Mouse (Mus musculus) liver, embryonic 11.5 days (tissue): ENCODE measurements at regions not wholly inside any gene's neighbourhood (a gene's known extent, or its start where the extent isn't known, plus 50 kb on each side); places are given as distances from the start of the nearest gene placed in this dataset.

Source experiments
- ATAC-seq: fragments of 200-750 bp; cut with Nextera tagmentation; replicated peaks from 2 replicates; pipeline ENCODE4 v1.8.0; 2017; ENCODE audit warnings: moderate number of reproducible peaks, mild to moderate bottlenecking, moderate TSS enrichment, moderate library complexity; ENCODE audit not compliant: low FRiP score
- DNase-seq: peaks from one replicate; pipeline ENCODE4 v3.0.0-alpha.2; 2017; ENCODE audit warnings: low spot score
- H3K27ac ChIP-seq: fragments of 300-500 bp; sonication (generic); 2 replicates; pipeline ENCODE4 v1.5.1; 2014; ENCODE audit warnings: mild to moderate bottlenecking, low read depth, low read length, control low read depth
- H3K27me3 ChIP-seq: fragments of 300-500 bp; sonication (generic); replicated peaks from 2 replicates; pipeline ENCODE4 v1.6.1; 2014; ENCODE audit warnings: low read length, mixed read lengths; ENCODE audit not compliant: control insufficient read depth, insufficient read depth
- H3K36me3 ChIP-seq: fragments of 300-500 bp; sonication (generic); 2 replicates; pipeline ENCODE4 v1.6.1; 2014; ENCODE audit warnings: mild to moderate bottlenecking, low read length, moderate library complexity, mixed read lengths; ENCODE audit not compliant: control insufficient read depth, insufficient read depth
- H3K4me1 ChIP-seq: fragments of 300-500 bp; sonication (generic); replicated peaks from 2 replicates; pipeline ENCODE4 v1.6.1; 2014; ENCODE audit warnings: low read length, mixed read lengths; ENCODE audit not compliant: control insufficient read depth, insufficient read depth
- H3K4me2 ChIP-seq: fragments of 300-500 bp; sonication (generic); 2 replicates; pipeline ENCODE4 v1.6.1; 2014; ENCODE audit warnings: mild to moderate bottlenecking, control low read depth, moderate library complexity
- H3K4me3 ChIP-seq: fragments of 300-500 bp; sonication (generic); 2 replicates; pipeline ENCODE4 v1.5.1; 2014; ENCODE audit warnings: low read depth, low read length, control low read depth
- H3K9ac ChIP-seq: fragments of 300-500 bp; sonication (generic); 2 replicates; pipeline ENCODE4 v1.6.1; 2014; ENCODE audit warnings: low read depth, low read length, control low read depth
- H3K9me3 ChIP-seq: fragments of 300-500 bp; sonication (generic); 2 replicates; pipeline ENCODE4 v1.6.1; 2016; ENCODE audit warnings: low read length, inconsistent platforms, mixed read lengths; ENCODE audit not compliant: control insufficient read depth
- WGBS: fragments of 180-500 bp; shearing (Covaris S2); extraction: QIAGEN DNeasy Blood & Tissue Kit; methylation state at CpG from one replicate; pipeline ENCODE4 v1.1.7; 2014; 5-methylcytosine and 5-hydroxymethylcytosine counted together

DNA sequence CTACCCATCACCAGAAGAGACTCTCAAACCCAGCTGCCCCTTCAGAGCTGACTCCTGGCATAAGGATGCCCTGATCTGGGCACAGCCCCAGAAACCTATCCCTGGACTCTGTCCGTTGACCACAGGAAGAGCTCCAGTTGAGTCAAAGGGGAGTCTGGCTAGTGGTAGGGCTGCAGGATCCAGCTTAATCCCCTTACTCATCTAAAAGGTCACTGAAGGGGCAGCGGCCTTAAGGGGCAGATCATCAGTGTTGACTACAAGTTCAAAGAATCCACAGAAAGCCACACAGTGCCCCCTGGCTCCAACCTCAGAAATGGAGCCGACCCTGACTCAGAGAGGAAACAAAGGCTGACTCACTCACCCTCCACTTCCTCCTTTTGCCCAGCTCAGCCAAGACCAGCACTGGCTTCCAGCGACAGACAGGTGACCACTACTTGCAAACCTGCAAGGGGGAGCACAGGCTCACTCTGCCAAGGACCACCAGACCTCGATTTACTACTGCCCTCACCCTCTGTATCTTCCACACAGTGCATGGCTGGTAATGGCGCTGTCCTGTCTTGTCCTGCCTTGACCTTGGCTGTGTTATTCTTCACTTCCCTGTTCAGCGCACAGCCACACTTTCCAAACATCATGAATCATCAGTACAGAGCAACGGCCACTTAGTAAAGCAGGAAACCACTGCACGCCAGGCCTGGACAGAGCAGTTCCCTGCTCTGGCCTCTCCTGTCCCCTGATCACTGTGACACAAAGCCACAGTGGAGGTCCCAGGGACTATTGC lies 96.0 kb downstream of the Tomm20 start:
- no peaks in the 10 kb centered on the region for H3K9me3 ChIP-seq
- H3K27me3 ChIP-seq: no peaks in the 10 kb centered on the region
- H3K27ac ChIP-seq: peak overlapping the region; percentile 81
- peaks cover 44% of the 10 kb centered on the region for H3K4me1 ChIP-seq
- no peaks in the 10 kb centered on the region for H3K36me3 ChIP-seq
- ATAC-seq: peak; percentile 29; the same call in 1 of the 2 replicates
- peak overlapping the region; percentile 22; the same call in 1 of the 2 replicates for H3K9ac ChIP-seq
- DNase-seq: no peak
- no peak overlapping the region for H3K4me2 ChIP-seq
- 30% methylated on average over 9 of the region's 9 CpGs for WGBS
- H3K4me3 ChIP-seq: no peak overlapping the region

DNA sequence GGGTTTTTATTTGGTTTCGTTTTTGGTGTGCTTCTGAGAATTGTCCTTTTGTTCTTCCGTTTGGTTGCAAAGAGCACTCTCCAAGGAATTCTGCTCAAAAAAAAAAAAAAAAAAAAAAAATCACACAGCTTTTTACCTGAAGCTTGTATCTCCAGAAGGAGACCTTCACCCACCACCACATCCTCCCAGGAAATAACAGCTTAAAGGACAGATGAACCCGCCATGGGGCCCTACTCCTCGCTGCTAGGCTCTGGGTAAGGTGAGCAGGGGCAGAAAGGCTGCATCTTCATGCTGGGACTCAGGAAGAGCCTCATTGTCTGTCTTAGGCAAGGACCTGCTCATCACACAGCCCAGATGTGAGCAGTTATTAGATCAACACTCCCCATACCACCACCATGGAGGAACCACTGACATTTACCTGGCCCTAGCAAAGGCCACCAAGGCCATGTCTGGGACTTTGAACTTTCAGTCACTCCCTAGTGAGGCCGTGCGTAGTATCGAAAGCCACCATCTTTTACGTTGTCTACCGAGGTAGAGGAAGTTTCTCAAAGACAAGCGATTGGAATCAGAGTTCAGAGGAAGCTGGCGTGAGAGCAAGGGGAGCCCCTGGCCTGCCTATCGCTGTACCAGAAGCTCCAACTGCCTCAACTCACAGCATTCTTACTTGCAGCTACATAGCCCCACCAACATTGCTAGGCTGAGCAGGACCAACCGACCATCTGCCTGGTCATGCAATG lies 97.1 kb downstream of the Tomm20 start:
- DNase-seq (no peak), ATAC-seq (no peak)
- H3K9me3 ChIP-seq: no peaks in the 10 kb centered on the region
- H3K4me1 ChIP-seq: peaks cover 39% of the 10 kb centered on the region
- no peaks in the 10 kb centered on the region for H3K27me3 ChIP-seq
- no peak overlapping the region for H3K4me3 ChIP-seq
- no peaks in the 10 kb centered on the region for H3K36me3 ChIP-seq
- H3K27ac ChIP-seq: peak overlapping the region; percentile 39; the same call in 1 of the 2 replicates
- 51% methylated on average over 13 of the region's 13 CpGs for WGBS
- no peak overlapping the region for H3K9ac ChIP-seq
- peak overlapping the region; percentile 15; the same call in 1 of the 2 replicates for H3K4me2 ChIP-seq

DNA sequence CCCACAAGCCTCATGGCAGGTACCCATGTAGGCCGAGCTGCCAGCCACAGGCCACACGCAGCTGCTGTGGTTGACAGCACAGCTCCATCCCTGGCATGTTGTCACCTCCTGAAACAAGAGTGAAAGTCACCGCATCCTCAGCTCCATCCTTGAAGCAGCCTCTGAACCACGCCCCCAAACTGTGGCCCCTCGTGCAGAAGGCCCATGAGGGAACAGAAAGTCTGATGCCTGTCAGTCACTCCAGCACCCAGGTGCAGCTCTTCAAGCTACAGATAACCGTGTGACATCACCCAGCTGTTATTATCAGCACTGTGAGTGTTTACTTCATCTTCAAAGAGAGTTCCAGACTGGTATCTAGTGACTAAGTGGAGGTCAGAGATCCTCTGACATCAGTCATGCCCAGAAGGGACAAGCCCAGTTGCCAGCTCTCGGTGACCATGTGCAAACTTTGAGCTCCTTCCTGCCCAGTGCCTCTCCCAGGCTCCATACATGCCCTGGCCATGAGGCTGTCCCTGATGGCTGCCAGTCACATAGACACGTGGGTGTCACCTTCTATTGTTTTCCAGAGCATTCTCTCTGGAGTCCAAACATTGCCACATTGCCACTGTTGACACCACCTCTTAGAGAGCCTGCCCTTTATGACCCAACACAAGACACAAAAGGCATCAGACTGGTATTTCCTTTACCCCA lies 97.8 kb downstream of the Tomm20 start:
- no peak for DNase-seq
- peaks cover 39% of the 10 kb centered on the region for H3K4me1 ChIP-seq
- peak overlapping the region; percentile 6; the same call in 1 of the 2 replicates for H3K27ac ChIP-seq
- peak; percentile 67 for ATAC-seq
- no peak overlapping the region for H3K4me2 ChIP-seq
- H3K36me3 ChIP-seq: no peaks in the 10 kb centered on the region
- H3K9ac ChIP-seq: no peak overlapping the region
- no peaks in the 10 kb centered on the region for H3K27me3 ChIP-seq
- H3K4me3 ChIP-seq: no peak overlapping the region
- H3K9me3 ChIP-seq: no peaks in the 10 kb centered on the region
- WGBS: 41% methylated on average over 8 of the region's 8 CpGs

DNA sequence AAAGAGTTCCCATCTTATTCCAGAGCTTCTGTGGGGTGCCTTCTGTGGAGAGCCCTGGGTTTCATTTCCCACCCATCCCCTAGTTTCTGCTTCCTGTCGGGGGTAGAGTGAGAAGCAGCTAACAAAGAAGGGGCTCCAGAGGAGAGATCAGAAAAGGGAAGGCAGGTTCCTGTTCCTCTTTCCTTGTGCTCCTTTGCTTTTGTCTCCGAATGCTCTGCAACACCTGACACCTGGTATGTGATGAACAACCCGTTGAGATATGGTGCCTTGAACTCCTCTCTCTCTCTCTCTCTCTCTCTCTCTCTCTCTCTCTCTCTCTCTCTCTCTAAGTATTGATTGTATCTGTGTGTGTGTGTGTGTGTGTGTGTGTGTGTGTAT lies 99.5 kb downstream of the Tomm20 start:
- no peaks in the 10 kb centered on the region for H3K9me3 ChIP-seq
- DNase-seq (no peak), ATAC-seq (no peak)
- no peaks in the 10 kb centered on the region for H3K27me3 ChIP-seq
- H3K4me3 ChIP-seq: no peak overlapping the region
- H3K9ac ChIP-seq: no peak overlapping the region
- no peaks in the 10 kb centered on the region for H3K36me3 ChIP-seq
- H3K4me1 ChIP-seq: peaks cover 39% of the 10 kb centered on the region
- no peak overlapping the region for H3K27ac ChIP-seq
- H3K4me2 ChIP-seq: no peak overlapping the region
- WGBS: 48% methylated on average over 3 of the region's 3 CpGs

DNA sequence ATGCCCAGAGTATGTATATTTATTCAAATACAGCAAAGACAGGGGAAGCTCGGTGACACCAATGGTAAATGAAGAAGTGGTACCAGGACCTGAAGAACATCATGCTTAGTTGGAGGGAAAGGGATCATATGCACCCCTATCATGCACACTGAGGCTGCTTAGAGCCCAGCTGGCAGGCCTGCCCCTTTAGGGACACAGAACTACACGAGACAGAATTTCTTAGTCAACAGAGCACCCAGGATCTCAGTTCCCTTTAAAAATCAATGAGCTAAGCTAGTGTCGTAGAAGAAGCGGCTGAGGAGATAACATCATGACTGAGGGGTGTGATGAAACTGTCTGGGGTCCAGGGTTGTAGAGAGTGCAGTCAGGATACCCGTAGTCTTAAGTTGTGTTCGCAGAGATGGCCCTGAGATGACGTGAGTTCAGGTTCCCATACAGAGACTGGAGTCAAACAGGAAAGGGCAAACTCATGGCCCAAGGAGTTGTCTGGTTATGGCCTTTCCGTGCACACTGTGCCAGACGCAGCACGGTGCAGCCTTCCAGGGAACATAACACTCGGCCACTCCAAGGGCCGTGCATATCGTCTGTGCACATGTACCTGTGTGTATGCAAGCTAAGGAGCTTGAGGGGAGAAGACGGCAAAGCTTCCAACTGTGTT lies 100.0 kb downstream of the Tomm20 start:
- 72% methylated on average over 14 of the region's 14 CpGs for WGBS
- Histone ChIP-seq H3K9ac (no peak overlapping the region), H3K4me1 (peaks cover 39% of the 10 kb centered on the region), H3K4me3 (no peak overlapping the region), H3K9me3 (no peaks in the 10 kb centered on the region), H3K36me3 (no peaks in the 10 kb centered on the region), H3K27me3 (no peaks in the 10 kb centered on the region), H3K4me2 (no peak overlapping the region), H3K27ac (no peak overlapping the region; the same call in 1 of the 2 replicates)
- no peak for DNase-seq
- no peak for ATAC-seq

DNA sequence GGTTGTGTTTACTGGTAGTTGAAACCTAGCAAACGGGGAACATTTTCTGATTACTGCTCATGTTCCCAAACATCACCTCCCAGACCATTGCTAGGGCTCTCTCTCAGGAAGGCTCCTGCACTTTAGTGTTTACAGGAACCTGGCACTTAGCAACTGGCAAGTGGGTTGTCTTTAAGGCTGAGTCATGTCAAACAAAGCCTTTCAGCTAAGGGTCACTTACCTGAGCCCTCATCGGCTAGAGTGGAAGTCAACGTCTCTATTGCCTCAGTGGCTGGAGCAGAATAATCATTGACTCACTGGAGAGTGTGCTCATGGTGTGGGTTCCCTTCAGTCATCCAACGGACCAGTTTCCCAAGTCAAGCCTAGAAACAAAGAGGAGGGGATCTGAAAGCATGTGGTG lies 101.0 kb downstream of the Tomm20 start:
- DNase-seq (no peak), ATAC-seq (no peak)
- H3K4me2 ChIP-seq: no peak overlapping the region
- WGBS: 77% methylated on average over 4 of the region's 4 CpGs
- H3K4me3 ChIP-seq: no peak overlapping the region
- no peak overlapping the region for H3K9ac ChIP-seq
- no peaks in the 10 kb centered on the region for H3K27me3 ChIP-seq
- H3K36me3 ChIP-seq: no peaks in the 10 kb centered on the region
- no peaks in the 10 kb centered on the region for H3K9me3 ChIP-seq
- peaks cover 38% of the 10 kb centered on the region for H3K4me1 ChIP-seq
- no peak overlapping the region for H3K27ac ChIP-seq

DNA sequence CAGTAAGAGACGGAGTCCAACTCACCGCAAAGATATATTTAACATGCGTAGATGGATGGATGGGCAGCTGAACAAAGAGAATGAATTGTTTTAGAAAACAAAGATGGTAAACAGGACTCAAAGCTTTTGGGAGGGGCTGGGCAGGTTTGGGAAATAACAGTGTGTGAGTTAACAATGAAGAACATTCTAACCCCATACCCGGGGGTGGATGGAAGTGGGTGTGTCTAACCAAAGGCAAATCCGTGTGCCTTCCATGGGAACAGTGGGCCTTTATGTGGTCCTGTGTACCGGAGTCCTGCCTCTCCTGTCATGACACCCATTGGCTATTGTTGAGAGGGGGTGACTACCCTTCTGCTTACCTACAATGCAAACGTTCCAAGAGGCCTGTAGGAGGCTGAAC lies 104.5 kb downstream of the Tomm20 start:
- ATAC-seq: no peak
- H3K27ac ChIP-seq: no peak overlapping the region
- no peak overlapping the region for H3K4me2 ChIP-seq
- DNase-seq: no peak
- H3K4me3 ChIP-seq: no peak overlapping the region
- H3K9ac ChIP-seq: no peak overlapping the region
- no peaks in the 10 kb centered on the region for H3K36me3 ChIP-seq
- WGBS: 82% methylated on average over 7 of the region's 7 CpGs
- no peaks in the 10 kb centered on the region for H3K27me3 ChIP-seq
- peaks cover 36% of the 10 kb centered on the region for H3K4me1 ChIP-seq
- H3K9me3 ChIP-seq: no peaks in the 10 kb centered on the region

DNA sequence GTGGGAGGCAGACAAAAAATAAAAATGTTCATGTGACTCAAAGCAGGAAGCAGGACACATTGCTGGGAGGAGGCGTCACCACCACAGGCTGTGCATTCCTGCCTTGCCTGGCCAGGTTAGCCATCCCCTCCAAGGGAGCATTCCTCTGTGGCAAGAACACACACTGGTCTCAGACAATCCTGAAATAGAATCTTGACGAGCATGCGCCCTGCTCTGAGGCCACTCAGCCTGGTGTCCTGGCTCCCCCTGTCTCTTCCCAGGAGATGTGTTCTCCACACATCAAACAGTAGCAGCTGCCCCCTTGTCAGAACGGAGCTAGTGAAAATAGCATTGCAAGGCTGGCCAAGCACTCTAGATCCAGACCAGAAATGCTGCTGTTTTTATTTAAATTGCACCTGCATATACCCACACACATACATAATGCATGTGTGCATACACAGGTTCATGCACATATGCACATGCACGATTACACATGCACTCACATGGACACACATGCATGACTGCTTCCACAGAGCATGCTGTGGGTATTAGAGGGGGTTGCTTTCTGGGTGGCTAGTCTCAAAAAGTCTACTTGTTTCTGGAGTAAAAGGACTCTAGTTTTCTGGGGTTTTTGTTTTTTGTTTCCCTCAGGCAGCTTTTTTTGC lies 105.8 kb downstream of the Tomm20 start:
- H3K9me3 ChIP-seq: no peaks in the 10 kb centered on the region
- peak overlapping the region; percentile 82 for H3K27ac ChIP-seq
- WGBS: 24% methylated on average over 5 of the region's 5 CpGs
- no peak overlapping the region for H3K9ac ChIP-seq
- H3K36me3 ChIP-seq: no peaks in the 10 kb centered on the region
- peak; percentile 59 for ATAC-seq
- no peak overlapping the region for H3K4me3 ChIP-seq
- peaks cover 37% of the 10 kb centered on the region for H3K4me1 ChIP-seq
- H3K4me2 ChIP-seq: peak overlapping the region; percentile 51
- no peaks in the 10 kb centered on the region for H3K27me3 ChIP-seq
- DNase-seq: no peak
